ENCODE assay signal across 9 mouse cellular contexts in the genomic region with DNA sequence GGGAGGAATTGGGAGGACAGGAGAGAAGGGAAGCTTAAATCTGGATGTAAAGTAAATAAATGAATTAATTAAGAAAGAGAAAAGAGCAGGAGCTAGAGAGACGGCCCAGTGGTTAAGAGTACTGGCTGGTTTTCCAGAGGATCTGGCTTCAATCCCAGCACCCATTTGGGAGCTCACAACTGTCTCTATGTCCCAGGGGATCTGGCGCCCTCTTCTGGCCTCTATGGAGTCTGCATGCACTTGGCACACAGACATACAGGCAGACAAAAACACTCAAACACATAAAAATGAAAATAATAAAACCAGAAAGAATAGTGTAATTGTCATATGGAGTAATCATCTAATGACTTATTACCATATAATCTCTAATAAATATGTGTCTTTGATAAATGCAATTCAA. TPM values are rescaled to one million over a fixed set of nuclear protein-coding genes. Genes with fewer than 3 reads are reported as not detected.
A peak's percentile ranks its signal among the peaks of the same experiment; 100 is the strongest.
DNase-seq lines count a peak whose midpoint lies in the region; ATAC-seq and TF ChIP-seq lines count a peak whose summit lies in the region.
"Had no signal": no experiment of that assay in that cellular context is flagged by ENCODE, and none has a peak within 500 bp of the region (broad histone marks: within the 10 kb centered on the region; RNA-seq: fewer than 3 reads in every experiment).

No protein-coding gene starts in this region.

- WGBS in midbrain, embryonic 16.5 days: 35% methylated on average over 2 of the region's 2 CpGs

- no peaks in the 10 kb centered on the region for H3K9me3 ChIP-seq in midbrain, embryonic 16.5 days (replicated peaks; ENCODE audit: control insufficient read depth, low read length, poor library complexity, severe bottlenecking)
- H3K9me3 ChIP-seq: embryonic facial prominence, embryonic 13.5 days had no signal

- no peaks in the 10 kb centered on the region for H3K27me3 ChIP-seq in midbrain, embryonic 16.5 days (ENCODE audit: control insufficient read depth, insufficient read depth, low read depth, low read length)
- H3K27me3 ChIP-seq: embryonic facial prominence, embryonic 13.5 days had no signal

- no peak overlapping the region for H3K9ac ChIP-seq in midbrain, embryonic 16.5 days (ENCODE audit: low read depth, low read length)
- H3K9ac ChIP-seq: embryonic facial prominence, embryonic 13.5 days had no signal

- no peaks in the 10 kb centered on the region for H3K36me3 ChIP-seq in midbrain, embryonic 16.5 days (ENCODE audit: control insufficient read depth, insufficient read depth, low read length)
- H3K36me3 ChIP-seq: embryonic facial prominence, embryonic 13.5 days had no signal

- peak; percentile 74 for TF ChIP-seq CTCF in layer of hippocampus, adult 2 months (conservative IDR thresholded peaks at IDR 0.05)

- no peak for ATAC-seq in activated CD4-positive, CD25-positive, alpha-beta regulatory T cell, adult 4 months
- ATAC-seq in midbrain, embryonic 16.5 days: no peak

- no peak overlapping the region for H3K4me2 ChIP-seq in midbrain, embryonic 16.5 days (ENCODE audit: low read length)
- H3K4me2 ChIP-seq: embryonic facial prominence, embryonic 13.5 days had no signal

- peaks cover 2% of the 10 kb centered on the region; the same call in 1 of the 2 replicates for H3K4me1 ChIP-seq in midbrain, embryonic 16.5 days (ENCODE audit: control insufficient read depth, insufficient read depth, low read length)
- H3K4me1 ChIP-seq: embryonic facial prominence, embryonic 13.5 days had no signal

- H3K4me3 ChIP-seq in layer of hippocampus, adult 2 months: no peak overlapping the region
- no peak overlapping the region for H3K4me3 ChIP-seq in midbrain, embryonic 16.5 days (ENCODE audit: low read depth, low read length)
- H3K4me3 ChIP-seq: embryonic facial prominence, embryonic 13.5 days had no signal

- no peak overlapping the region for H3K27ac ChIP-seq in layer of hippocampus, adult 2 months
- H3K27ac ChIP-seq in midbrain, embryonic 16.5 days (ENCODE audit: low read length): no peak overlapping the region
- H3K27ac ChIP-seq: embryonic facial prominence, embryonic 13.5 days had no signal

- peak; percentile 21 to 62 for DNase-seq in adrenal gland, adult (ENCODE audit: inconsistent age in 2 of 2, low spot score in 1 of 2)
- DNase-seq in adrenal gland, adult 8-10 months: no peak
- no peak for DNase-seq in layer of hippocampus, adult 2 months (ENCODE audit: low spot score in 2 of 2)
- no peak for DNase-seq in layer of hippocampus, postnatal 36 days
- peak; percentile 35 for DNase-seq in adrenal gland, postnatal 25 days
- peak; percentile 62 for DNase-seq in lung, postnatal 36 days

RNA-seq across cellular contexts. Expression of a gene that starts 12.0 kb away (rescaled TPM):
- 10 to 100 TPM in 2 of 4 experiments, 1 to 10 TPM in 2; 6.6 to 13.7 (median 10.0) TPM for total RNA-seq in adrenal gland, adult 8-10 months (2022)
- total RNA-seq in layer of hippocampus, adult 2 months (2021): 10 to 100 TPM; 19.5 to 19.6 TPM
- 10 to 100 TPM; 17.7 to 18.9 TPM for total RNA-seq in layer of hippocampus, postnatal 36 days (2021)
- 2.8 and 4.1 TPM in 2 replicates for total RNA-seq in adrenal gland, postnatal 25 days (2021)
- polyA plus RNA-seq in activated CD4-positive, CD25-positive, alpha-beta regulatory T cell, adult 4 months (2017; shearing (Covaris generic)): under 1 TPM in 1 of 2 experiments, not detected in 1; 0.45 TPM
- polyA plus RNA-seq in midbrain, embryonic 16.5 days (2015; fragmentation: Nextera tagmentation; extraction: Ambion mirVana): 36.1 and 40.2 TPM in 2 replicates

RNA-seq across cellular contexts. Expression of a gene that starts 38.2 kb away (rescaled TPM):
- under 1 TPM; 0.29 to 0.70 (median 0.45) TPM for total RNA-seq in adrenal gland, adult 8-10 months (2022)
- 1 to 10 TPM in 1 of 2 experiments, under 1 TPM in 1; 0.82 to 1.4 TPM for total RNA-seq in layer of hippocampus, adult 2 months (2021)
- total RNA-seq in layer of hippocampus, postnatal 36 days (2021): 1 to 10 TPM; 1.2 TPM
- total RNA-seq in adrenal gland, postnatal 25 days (2021): not detected in 2 replicates
- not detected for polyA plus RNA-seq in activated CD4-positive, CD25-positive, alpha-beta regulatory T cell, adult 4 months (2017; shearing (Covaris generic))
- polyA plus RNA-seq in midbrain, embryonic 16.5 days (2015; fragmentation: Nextera tagmentation; extraction: Ambion mirVana): 0.40 and 0.52 TPM in 2 replicates
- polyA plus RNA-seq: embryonic facial prominence, embryonic 13.5 days had no signal

Comparison
In these comparisons a context has a peak if more than half of its experiments do, and no peak if none do; other contexts are left out.
1. DNase-seq: peak in adrenal gland, adult (2 of 2), adrenal gland, postnatal 25 days (single experiment) and lung, postnatal 36 days (single experiment); none in adrenal gland, adult 8-10 months (single experiment), layer of hippocampus, adult 2 months (0 of 2) and layer of hippocampus, postnatal 36 days (0 of 2).